Mouse (Mus musculus): ENCODE measurements around the gene Pak1ip1. TPM values are rescaled to one million over a fixed set of nuclear protein-coding genes. Genes with fewer than 3 reads are reported as not detected.

Pak1ip1 gene
- 65.7 TPM for total RNA-seq (2023)

GRCm38 (mm10) chr13:41000926-41001639, at the start of gene Pak1ip1:
Pak1ip1 (plus strand) TSS chr13:41001023.

GRCm38 (mm10) chr13:41015829-41016634, 15.2 kb downstream of the Pak1ip1 start, which contains the start of gene Tmem14c:
Tmem14c (plus strand) TSS chr13:41016292.

Other genes starting within 250 kb of the Pak1ip1 start
- 1.8 TPM for gene Gcnt2, start 141.3 kb upstream of the Pak1ip1 start, total RNA-seq (2023)
- 33.6 TPM for gene Tmem14c, start 15.3 kb downstream of the Pak1ip1 start, total RNA-seq (2023)
- gene Mak, start 78.7 kb downstream of the Pak1ip1 start, total RNA-seq (2023), result not detected
- not detected for gene Gcm2, start 110.0 kb downstream of the Pak1ip1 start, total RNA-seq (2023)
- not detected for gene Sycp2l, start 113.3 kb downstream of the Pak1ip1 start, total RNA-seq (2023)
- gene Elovl2, start 219.4 kb downstream of the Pak1ip1 start, total RNA-seq (2023), result 0.12 TPM
- gene Smim13, start 248.8 kb downstream of the Pak1ip1 start, total RNA-seq (2023), result 5.9 TPM

Measured in CD8-positive naive resting alpha-beta T cell, adult 57 days (primary cell).